Mouse (Mus musculus) heart, postnatal 0 days (tissue): ENCODE measurements around the gene Gsk3a.

ENCODE experiments used
- CTCF ChIP-seq: IDR thresholded peaks from 2 replicates; pipeline ENCODE4 v1.5.1; 2016; ENCODE audit warnings: antibody characterized with exemption, control low read depth, low read depth
- EP300 ChIP-seq: IDR thresholded peaks from 2 replicates; pipeline ENCODE4 v1.6.1; 2016; ENCODE audit warnings: antibody characterized with exemption, low read depth

DNA sequence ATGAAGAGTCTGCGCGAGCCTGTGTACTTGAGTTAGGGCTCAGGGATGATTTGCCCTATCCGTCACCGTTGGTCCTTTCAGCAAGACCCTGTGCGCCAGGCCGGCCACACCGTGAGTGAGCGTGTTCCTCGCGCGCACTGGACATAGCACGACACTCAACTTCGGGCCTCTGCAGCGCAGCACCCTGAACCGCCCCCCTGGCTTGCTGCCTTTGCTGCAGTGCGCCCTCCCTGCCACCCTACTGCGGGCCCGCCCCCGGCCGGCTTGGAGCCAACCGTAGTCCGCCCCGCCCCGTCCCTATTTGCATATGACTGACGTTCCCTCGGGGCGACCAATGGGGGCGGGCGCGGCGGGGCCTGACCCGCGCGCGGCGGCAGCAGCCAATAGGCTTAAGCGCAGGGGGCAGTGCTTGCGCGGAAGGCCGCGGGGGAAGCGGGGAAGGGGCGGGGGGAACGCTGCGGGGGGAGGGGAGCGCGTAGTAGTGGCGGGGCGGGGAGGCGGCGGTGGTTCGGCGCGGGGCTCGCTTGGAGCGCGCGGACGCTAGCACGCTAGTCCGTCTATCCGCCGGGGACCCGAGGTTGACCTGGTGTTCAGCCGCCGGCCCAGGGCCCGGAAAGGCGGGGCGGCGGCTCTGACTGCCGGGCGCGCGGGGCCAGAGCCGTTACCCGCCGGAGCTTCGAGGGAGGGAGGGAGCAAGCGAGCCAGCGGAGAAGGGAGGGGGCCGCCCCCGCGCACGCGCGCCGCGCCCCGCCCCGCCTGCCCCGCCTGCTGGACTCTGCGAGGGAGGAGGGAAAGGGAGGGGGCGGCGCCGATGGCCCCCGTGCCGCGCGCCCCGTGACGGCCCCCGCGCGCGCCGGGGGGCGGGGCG, 44.3 kb upstream of the Gsk3a start:
- no peak for TF ChIP-seq CTCF
- TF ChIP-seq EP300 = peak; percentile 64
